Mouse (Mus musculus): ENCODE measurements around the gene Car14. TPM values are rescaled to one million over a fixed set of nuclear protein-coding genes. Genes with fewer than 3 reads are reported as not detected.
"Not testable (repeated sequence)": the region's sequence is repeated elsewhere in the genome, so short reads cannot be mapped to it uniquely, and the experiment has no call there.

Car14 gene
- total and polyA plus RNA-seq, 2 experiments from 2014 or later: 126 to 137 TPM

- H3K9ac ChIP-seq (replicated peaks; ENCODE audit: low read depth, low read length): no peak overlapping the region
- DNase-seq (ENCODE audit: low spot score) (no peak), ATAC-seq (ENCODE audit: insufficient read depth, low read depth) (no peak)
- WGBS: 53% methylated on average over 4 of the region's 4 CpGs
- TF ChIP-seq EP300 (IDR thresholded peaks at IDR 0.05; ENCODE audit: low read depth): no peak
- TF ChIP-seq CTCF (IDR thresholded peaks at IDR 0.05; ENCODE audit: low read depth): no peak
- no peaks in the 10 kb centered on the region for H3K9me3 ChIP-seq (replicated peaks; ENCODE audit: control insufficient read depth, low read length)
- no peaks in the 10 kb centered on the region; the same call in 1 of the 2 replicates for H3K4me1 ChIP-seq (ENCODE audit: control insufficient read depth, insufficient read depth)
- no peak overlapping the region for H3K4me3 ChIP-seq (ENCODE audit: low read depth, low read length)
- no peaks in the 10 kb centered on the region for H3K27me3 ChIP-seq (ENCODE audit: control insufficient read depth, insufficient read depth, low read length)
- no peak overlapping the region for H3K4me2 ChIP-seq (ENCODE audit: low read depth, low read length)
- no peaks in the 10 kb centered on the region for H3K36me3 ChIP-seq (replicated peaks; ENCODE audit: control insufficient read depth, insufficient read depth, low read length)
- peak overlapping the region; percentile 6; the same call in 1 of the 2 replicates for H3K27ac ChIP-seq (ENCODE audit: low read depth)
Measured at GRCm38 (mm10) chr3:95924185-95924584, 19.7 kb upstream of the Car14 start.

GRCm38 (mm10) chr3:95923429-95923828, 18.9 kb upstream of the Car14 start:
- H3K27ac ChIP-seq (ENCODE audit: low read depth): peak overlapping the region; percentile 6; the same call in 1 of the 2 replicates
- WGBS: 79% methylated on average over 7 of the region's 7 CpGs

GRCm38 (mm10) chr3:95920532-95920931, 16.0 kb upstream of the Car14 start:
- not testable (repeated sequence) for H3K4me2 ChIP-seq (ENCODE audit: low read depth, low read length); H3K9me3 ChIP-seq (replicated peaks; ENCODE audit: control insufficient read depth, low read length); ATAC-seq (ENCODE audit: insufficient read depth, low read depth); H3K27ac ChIP-seq (ENCODE audit: low read depth); DNase-seq (ENCODE audit: low spot score); H3K4me3 ChIP-seq (ENCODE audit: low read depth, low read length); H3K36me3 ChIP-seq (replicated peaks; ENCODE audit: control insufficient read depth, insufficient read depth, low read length); H3K4me1 ChIP-seq (ENCODE audit: control insufficient read depth, insufficient read depth); H3K27me3 ChIP-seq (ENCODE audit: control insufficient read depth, insufficient read depth, low read length); H3K9ac ChIP-seq (replicated peaks; ENCODE audit: low read depth, low read length)
- 41% methylated on average over 2 of the region's 2 CpGs for WGBS

More at GRCm38 (mm10) chr3:95923429-95923828, 18.9 kb upstream of the Car14 start:
- not testable (repeated sequence) for H3K4me1 ChIP-seq (ENCODE audit: control insufficient read depth, insufficient read depth); H3K36me3 ChIP-seq (replicated peaks; ENCODE audit: control insufficient read depth, insufficient read depth, low read length); ATAC-seq (ENCODE audit: insufficient read depth, low read depth); DNase-seq (ENCODE audit: low spot score); H3K27me3 ChIP-seq (ENCODE audit: control insufficient read depth, insufficient read depth, low read length); H3K4me3 ChIP-seq (ENCODE audit: low read depth, low read length); H3K9ac ChIP-seq (replicated peaks; ENCODE audit: low read depth, low read length); H3K9me3 ChIP-seq (replicated peaks; ENCODE audit: control insufficient read depth, low read length); H3K4me2 ChIP-seq (ENCODE audit: low read depth, low read length)

GRCm38 (mm10) chr3:95916760-95917159, 12.3 kb upstream of the Car14 start:
- no peaks in the 10 kb centered on the region; the same call in 1 of the 2 replicates for H3K4me1 ChIP-seq (ENCODE audit: control insufficient read depth, insufficient read depth)
- TF ChIP-seq CTCF (IDR thresholded peaks at IDR 0.05; ENCODE audit: low read depth): no peak
- TF ChIP-seq EP300 (IDR thresholded peaks at IDR 0.05; ENCODE audit: low read depth): no peak
- no peaks in the 10 kb centered on the region for H3K27me3 ChIP-seq (ENCODE audit: control insufficient read depth, insufficient read depth, low read length)
- H3K4me2 ChIP-seq (ENCODE audit: low read depth, low read length): no peak overlapping the region
- H3K36me3 ChIP-seq (replicated peaks; ENCODE audit: control insufficient read depth, insufficient read depth, low read length): no peaks in the 10 kb centered on the region
- DNase-seq (ENCODE audit: low spot score) (no peak), ATAC-seq (ENCODE audit: insufficient read depth, low read depth) (no peak)
- H3K4me3 ChIP-seq (ENCODE audit: low read depth, low read length): no peak overlapping the region
- WGBS: 62% methylated on average over 7 of the region's 7 CpGs
- H3K27ac ChIP-seq (ENCODE audit: low read depth): no peak overlapping the region
- H3K9ac ChIP-seq (replicated peaks; ENCODE audit: low read depth, low read length): no peak overlapping the region
- no peaks in the 10 kb centered on the region for H3K9me3 ChIP-seq (replicated peaks; ENCODE audit: control insufficient read depth, low read length)

- Histone ChIP-seq H3K27me3 (ENCODE audit: control insufficient read depth, insufficient read depth, low read length) (no peaks in the 10 kb centered on the region), H3K4me3 (ENCODE audit: low read depth, low read length) (no peak overlapping the region), H3K9me3 (replicated peaks; ENCODE audit: control insufficient read depth, low read length) (no peaks in the 10 kb centered on the region), H3K27ac (ENCODE audit: low read depth) (no peak overlapping the region), H3K4me2 (ENCODE audit: low read depth, low read length) (no peak overlapping the region), H3K4me1 (ENCODE audit: control insufficient read depth, insufficient read depth) (no peaks in the 10 kb centered on the region), H3K9ac (replicated peaks; ENCODE audit: low read depth, low read length) (no peak overlapping the region), H3K36me3 (replicated peaks; ENCODE audit: control insufficient read depth, insufficient read depth, low read length) (no peaks in the 10 kb centered on the region)
- 59% methylated on average over 4 of the region's 4 CpGs for WGBS
- DNase-seq (ENCODE audit: low spot score) (no peak), ATAC-seq (ENCODE audit: insufficient read depth, low read depth) (no peak)
- TF ChIP-seq EP300 (IDR thresholded peaks at IDR 0.05; ENCODE audit: low read depth): no peak
- no peak for TF ChIP-seq CTCF (IDR thresholded peaks at IDR 0.05; ENCODE audit: low read depth)
Measured at GRCm38 (mm10) chr3:95914706-95915105, 10.2 kb upstream of the Car14 start.

- ATAC-seq (ENCODE audit: insufficient read depth, low read depth) (no peak), DNase-seq (ENCODE audit: low spot score) (no peak)
- Histone ChIP-seq H3K9ac (replicated peaks; ENCODE audit: low read depth, low read length) (no peak overlapping the region), H3K9me3 (replicated peaks; ENCODE audit: control insufficient read depth, low read length) (no peaks in the 10 kb centered on the region), H3K4me1 (ENCODE audit: control insufficient read depth, insufficient read depth) (peaks cover 21% of the 10 kb centered on the region), H3K27ac (ENCODE audit: low read depth) (no peak overlapping the region), H3K27me3 (ENCODE audit: control insufficient read depth, insufficient read depth, low read length) (no peaks in the 10 kb centered on the region), H3K4me2 (ENCODE audit: low read depth, low read length) (no peak overlapping the region), H3K4me3 (ENCODE audit: low read depth, low read length) (no peak overlapping the region), H3K36me3 (replicated peaks; ENCODE audit: control insufficient read depth, insufficient read depth, low read length) (no peaks in the 10 kb centered on the region)
- 52% methylated on average over 4 of the region's 4 CpGs for WGBS
- TF ChIP-seq CTCF (IDR thresholded peaks at IDR 0.05; ENCODE audit: low read depth): no peak
- no peak for TF ChIP-seq EP300 (IDR thresholded peaks at IDR 0.05; ENCODE audit: low read depth)
Measured at GRCm38 (mm10) chr3:95907613-95908012, 3.1 kb upstream of the Car14 start.

All from heart, postnatal 0 days (tissue).